Mouse (Mus musculus) leukemia stem cell, adult 10-12 weeks (primary cell): ENCODE results near the gene Zdhhc8. TPM values are rescaled to one million over a fixed set of nuclear protein-coding genes. Genes with fewer than 3 reads are reported as not detected.

ENCODE experiments used
- polyA plus RNA-seq: library from polyadenylated mRNA; stranded (reverse); fragments of >175 nt; gene quantifications from 2 replicates; pipeline ENCODE4 v1.2.3, GENCODE M21; 2012; ENCODE audit warnings: low replicate concordance

Gene Zdhhc8
- 43.0 and 57.3 TPM in 2 replicates for polyA plus RNA-seq

GRCm38 (mm10) chr16:18234671-18235388 lies at the start of gene Zdhhc8:
TSS of gene Zdhhc8 (minus strand) at chr16:18235136.

GRCm38 (mm10) chr16:18258221-18258620 lies 23.3 kb upstream of the Zdhhc8 start, which contains the start of gene Gm49776:
TSS of gene Gm49776 (minus strand) at chr16:18258321.

GRCm38 (mm10) chr16:18248433-18249363 lies 13.8 kb upstream of the Zdhhc8 start, which contains the start of the genes Trmt2a and Ranbp1:
TSS of gene Trmt2a (plus strand) at chr16:18248679.
TSS of gene Ranbp1 (minus strand) at chr16:18248732.

GRCm38 (mm10) chr16:18217579-18217978 lies 17.4 kb downstream of the Zdhhc8 start, which contains the start of gene Ccdc188:
TSS of gene Ccdc188 (plus strand) at chr16:18217879.

Other genes starting within 250 kb of the Zdhhc8 start
- gene Dgcr6, start 182.3 kb downstream of the Zdhhc8 start, polyA plus RNA-seq = 26.8 and 39.3 TPM in 2 replicates
- gene Prodh, start 144.9 kb downstream of the Zdhhc8 start, polyA plus RNA-seq = 1.9 and 2.1 TPM in 2 replicates
- 0.93 and 1.7 TPM in 2 replicates for gene Rtn4r, start 107.5 kb downstream of the Zdhhc8 start, polyA plus RNA-seq
- not detected in 2 replicates for gene Ccdc188, start 17.3 kb downstream of the Zdhhc8 start, polyA plus RNA-seq
- gene Trmt2a, start 13.5 kb upstream of the Zdhhc8 start, polyA plus RNA-seq = 40.9 and 50.6 TPM in 2 replicates
- 683 and 1,010 TPM in 2 replicates for gene Ranbp1, start 13.6 kb upstream of the Zdhhc8 start, polyA plus RNA-seq
- gene Gm49776, start 23.2 kb upstream of the Zdhhc8 start, polyA plus RNA-seq = not detected in 2 replicates
- gene Dgcr8, start 54.1 kb upstream of the Zdhhc8 start, polyA plus RNA-seq = 3.6 and 21.7 TPM in 2 replicates
- 32.4 and 36.4 TPM in 2 replicates for gene Tango2, start 113.0 kb upstream of the Zdhhc8 start, polyA plus RNA-seq
- 16.6 and 24.6 TPM in 2 replicates for gene Arvcf, start 113.0 kb upstream of the Zdhhc8 start, polyA plus RNA-seq
- 11.6 and 14.1 TPM in 2 replicates for gene Txnrd2, start 191.2 kb upstream of the Zdhhc8 start, polyA plus RNA-seq
- 34.0 and 154 TPM in 2 replicates for gene Comt, start 191.7 kb upstream of the Zdhhc8 start, polyA plus RNA-seq